Mouse (Mus musculus): Measurements from ENCODE around the gene Irgm1. TPM values are rescaled to one million over a fixed set of nuclear protein-coding genes. Genes with fewer than 3 reads are reported as not detected.
A peak's percentile ranks its signal among the peaks of the same experiment; 100 is the strongest.
"Not testable (repeated sequence)": the region's sequence is repeated elsewhere in the genome, so short reads cannot be mapped to it uniquely, and the experiment has no call there.

The Irgm1 gene
- polyA plus RNA-seq, 1 experiment from 2014 or later: 6.7 TPM

GRCm38 (mm10) chr11:48898812-48899431 lies 27.4 kb upstream of the Irgm1 start:
- H3K36me3 ChIP-seq (ENCODE audit: insufficient read depth): no peaks in the 10 kb centered on the region
- no peak for ATAC-seq (ENCODE audit: insufficient read depth)
- no peak overlapping the region for H3K4me3 ChIP-seq (ENCODE audit: low read depth, low read length)
- no peak for TF ChIP-seq CTCF (IDR thresholded peaks at IDR 0.05; ENCODE audit: low read depth)
- no peaks in the 10 kb centered on the region for H3K9me3 ChIP-seq (ENCODE audit: low read depth, low read length)
- no peak for DNase-seq
- H3K4me2 ChIP-seq: no peak overlapping the region
- H3K27ac ChIP-seq (ENCODE audit: low read depth): no peak overlapping the region
- WGBS: 64% methylated on average over 2 of the region's 2 CpGs
- no peaks in the 10 kb centered on the region for H3K4me1 ChIP-seq (ENCODE audit: insufficient read depth)
- H3K9ac ChIP-seq: no peak overlapping the region
- H3K27me3 ChIP-seq (ENCODE audit: insufficient read depth, low read length): no peaks in the 10 kb centered on the region

- H3K36me3 ChIP-seq (ENCODE audit: insufficient read depth): no peaks in the 10 kb centered on the region
- no peak overlapping the region for H3K4me2 ChIP-seq
- ATAC-seq (ENCODE audit: insufficient read depth) (no peak), DNase-seq (no peak)
- H3K27ac ChIP-seq (ENCODE audit: low read depth): no peak overlapping the region
- H3K27me3 ChIP-seq (ENCODE audit: insufficient read depth, low read length): no peaks in the 10 kb centered on the region
- no peak for TF ChIP-seq CTCF (IDR thresholded peaks at IDR 0.05; ENCODE audit: low read depth)
- whole genome bisulfite sequencing: 93% methylated on average over 1 of the region's 1 CpGs
- no peak overlapping the region for H3K4me3 ChIP-seq (ENCODE audit: low read depth, low read length)
- H3K9ac ChIP-seq: no peak overlapping the region
- H3K4me1 ChIP-seq (ENCODE audit: insufficient read depth): 0 out of 2 replicates have a peak, but pooled peaks cover 4% of the 10 kb centered on the region
- no peaks in the 10 kb centered on the region for H3K9me3 ChIP-seq (ENCODE audit: low read depth, low read length)
Observed at GRCm38 (mm10) chr11:48876680-48877079, 5.2 kb upstream of the Irgm1 start.

GRCm38 (mm10) chr11:48875343-48875837 lies 3.9 kb upstream of the Irgm1 start:
- H3K36me3 ChIP-seq (ENCODE audit: insufficient read depth); ATAC-seq (ENCODE audit: insufficient read depth); H3K4me3 ChIP-seq (ENCODE audit: low read depth, low read length); H3K27me3 ChIP-seq (ENCODE audit: insufficient read depth, low read length); H3K4me2 ChIP-seq; H3K27ac ChIP-seq (ENCODE audit: low read depth); H3K9ac ChIP-seq; H3K9me3 ChIP-seq (ENCODE audit: low read depth, low read length); DNase-seq; H3K4me1 ChIP-seq (ENCODE audit: insufficient read depth): not testable (repeated sequence)
- 83% methylated on average over 1 of the region's 1 CpGs for WGBS

- Histone ChIP-seq H3K27ac (ENCODE audit: low read depth) (no peak overlapping the region), H3K4me3 (ENCODE audit: low read depth, low read length) (no peak overlapping the region), H3K4me1 (ENCODE audit: insufficient read depth) (0 out of 2 replicates have a peak, but pooled peaks cover 5% of the 10 kb centered on the region), H3K27me3 (ENCODE audit: insufficient read depth, low read length) (no peaks in the 10 kb centered on the region), H3K4me2 (no peak overlapping the region), H3K9me3 (ENCODE audit: low read depth, low read length) (no peaks in the 10 kb centered on the region), H3K36me3 (ENCODE audit: insufficient read depth) (no peaks in the 10 kb centered on the region), H3K9ac (no peak overlapping the region)
- ATAC-seq (ENCODE audit: insufficient read depth): peak; percentile 36; the same call in 1 of the 2 replicates
- 1% methylated on average over 4 of the region's 4 CpGs for WGBS
- peak; percentile 82 for DNase-seq
- peak; percentile 78 for TF ChIP-seq CTCF (IDR thresholded peaks at IDR 0.05; ENCODE audit: low read depth)
Observed at GRCm38 (mm10) chr11:48874465-48874864, 3.0 kb upstream of the Irgm1 start.

GRCm38 (mm10) chr11:48873591-48874290 lies 2.3 kb upstream of the Irgm1 start:
- no peak overlapping the region for H3K9ac ChIP-seq
- ATAC-seq (ENCODE audit: insufficient read depth): no peak

GRCm38 (mm10) chr11:48872695-48873300 lies 1.3 kb upstream of the Irgm1 start:
- H3K36me3 ChIP-seq (ENCODE audit: insufficient read depth): no peaks in the 10 kb centered on the region
- peak overlapping the region; percentile 59 for H3K27ac ChIP-seq (ENCODE audit: low read depth)
- peak overlapping the region; percentile 69; the same call in 1 of the 2 replicates for H3K9ac ChIP-seq
- peak overlapping the region; percentile 73 for H3K4me2 ChIP-seq
- no peak overlapping the region for H3K4me3 ChIP-seq (ENCODE audit: low read depth, low read length)
- no peak for TF ChIP-seq CTCF (IDR thresholded peaks at IDR 0.05; ENCODE audit: low read depth)
- DNase-seq (peak; percentile 4), ATAC-seq (ENCODE audit: insufficient read depth) (no peak)
- 0 out of 2 replicates have a peak, but pooled peaks cover 10% of the 10 kb centered on the region for H3K4me1 ChIP-seq (ENCODE audit: insufficient read depth)
- H3K9me3 ChIP-seq (ENCODE audit: low read depth, low read length): no peaks in the 10 kb centered on the region
- H3K27me3 ChIP-seq (ENCODE audit: insufficient read depth, low read length): no peaks in the 10 kb centered on the region
- 62% methylated on average over 7 of the region's 7 CpGs for WGBS

More at GRCm38 (mm10) chr11:48873591-48874290, 2.3 kb upstream of the Irgm1 start:
- 50% methylated on average over 10 of the region's 10 CpGs for WGBS
- Histone ChIP-seq H3K27ac (ENCODE audit: low read depth) (0 out of 2 replicates have a peak overlapping the region, but pooled peaks have one; percentile 60), H3K9me3 (ENCODE audit: low read depth, low read length) (no peaks in the 10 kb centered on the region), H3K4me3 (ENCODE audit: low read depth, low read length) (no peak overlapping the region), H3K4me2 (no peak overlapping the region), H3K36me3 (ENCODE audit: insufficient read depth) (no peaks in the 10 kb centered on the region), H3K4me1 (ENCODE audit: insufficient read depth) (0 out of 2 replicates have a peak, but pooled peaks cover 10% of the 10 kb centered on the region), H3K27me3 (ENCODE audit: insufficient read depth, low read length) (no peaks in the 10 kb centered on the region)
- peak; percentile 12 for DNase-seq
- TF ChIP-seq CTCF (IDR thresholded peaks at IDR 0.05; ENCODE audit: low read depth): no peak

Data from lung, embryonic 14.5 days (tissue).